Mouse (Mus musculus): ENCODE measurements around the gene Hsd17b14. TPM values are rescaled to one million over a fixed set of nuclear protein-coding genes. Genes with fewer than 3 reads are reported as not detected.

Gene Hsd17b14
- polyA plus RNA-seq, 2 experiments from 2014 or later = not detected

DNA sequence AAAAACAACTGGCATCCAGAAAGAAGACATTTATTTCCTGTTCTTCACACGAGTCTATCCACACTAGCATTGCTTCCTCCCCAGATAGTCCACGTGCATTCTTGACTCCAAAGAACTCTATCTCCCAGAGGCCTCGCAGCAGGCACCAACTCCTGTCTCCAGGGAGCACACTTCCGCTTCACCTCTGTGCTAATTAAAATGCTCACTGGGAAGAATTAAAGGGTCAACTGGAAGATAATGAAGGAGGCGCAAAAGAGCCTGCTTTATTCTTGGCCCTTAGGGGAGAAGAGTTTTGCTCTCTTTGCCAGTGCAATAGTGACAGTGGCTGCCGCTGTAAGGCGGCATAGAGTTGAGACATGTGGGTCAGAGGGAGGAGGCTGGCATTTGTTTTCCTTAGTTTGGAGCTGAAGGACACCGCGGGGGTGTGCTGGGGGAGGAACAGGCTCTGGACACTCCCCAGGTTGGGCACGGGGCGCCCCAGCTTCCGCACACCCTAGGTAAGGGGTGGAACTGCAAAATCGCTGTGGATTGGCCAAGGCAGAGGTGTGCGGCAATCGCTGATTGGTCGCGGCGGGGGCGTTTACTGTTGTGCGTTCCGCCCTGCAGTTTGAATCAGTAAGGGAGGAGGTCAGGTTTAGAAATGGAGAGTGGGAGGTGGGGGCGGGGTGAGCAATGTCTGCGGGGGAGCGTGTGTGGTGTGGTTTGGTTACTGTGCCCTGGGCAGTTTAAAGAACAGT, 13.3 kb downstream of the Hsd17b14 start:
- ATAC-seq = peak; percentile 97

- peak; percentile 4 for ATAC-seq
Observed at GRCm38 (mm10) chr7:45568601-45569473, 14.1 kb downstream of the Hsd17b14 start.

DNA sequence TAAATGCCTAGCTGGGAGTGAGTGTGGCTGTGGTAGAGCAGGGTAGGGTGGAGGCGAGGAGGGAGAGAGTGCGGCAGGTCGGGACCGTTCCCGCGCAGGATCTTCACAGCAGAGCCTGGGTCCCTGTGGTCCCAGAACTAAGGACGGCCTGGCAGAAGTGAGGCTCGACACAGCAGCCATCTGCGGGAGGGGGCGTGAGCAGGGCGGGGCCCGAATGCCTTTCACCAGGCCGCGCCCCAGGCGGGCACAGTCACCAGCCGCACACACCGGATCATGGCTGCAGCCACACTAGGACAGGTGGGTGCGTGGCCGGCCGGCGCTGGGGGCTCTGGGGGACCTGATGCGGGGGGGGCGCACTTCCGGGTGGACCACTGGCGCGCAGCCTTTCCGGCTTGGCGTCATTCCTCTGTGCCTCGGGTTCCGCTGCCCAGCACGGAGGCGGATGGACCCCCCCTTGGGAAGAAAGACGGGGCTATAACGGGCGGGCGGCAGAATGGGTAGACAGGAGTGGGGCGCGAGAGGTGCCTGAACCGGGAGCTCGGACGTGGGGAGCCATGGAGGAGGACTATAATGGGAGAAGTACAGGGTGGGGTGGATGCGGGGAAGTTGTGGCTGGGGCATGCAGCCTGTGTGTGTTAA, 15.5 kb downstream of the Hsd17b14 start, which contains the start of gene Bcat2:
Gene Bcat2, plus strand, starts transcription at position 51 of the 639 bp plus-strand sequence.
- ATAC-seq = peak; percentile 51

DNA sequence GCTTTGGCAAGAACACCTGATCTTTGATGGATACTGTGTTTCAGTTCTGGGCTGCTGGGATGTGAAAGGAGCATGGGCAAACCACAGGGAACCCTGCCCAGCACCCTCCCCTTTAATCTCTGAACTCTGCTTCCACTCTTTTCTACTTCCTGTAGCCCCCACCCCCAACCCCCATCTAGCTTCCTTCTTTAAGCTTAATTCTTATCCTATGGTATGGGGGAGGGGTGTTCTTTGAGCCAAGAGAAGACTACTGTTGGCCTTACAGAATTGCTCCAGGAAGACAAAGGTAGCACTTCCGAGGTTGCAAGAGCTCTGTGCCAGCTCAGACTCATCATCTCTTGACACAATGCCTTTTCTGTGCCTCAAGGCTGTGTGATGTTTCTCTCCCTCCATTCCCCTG, 17.3 kb downstream of the Hsd17b14 start:
- ATAC-seq = no peak

GRCm38 (mm10) chr7:45573954-45574353, 19.3 kb downstream of the Hsd17b14 start:
- ATAC-seq = no peak

GRCm38 (mm10) chr7:45574472-45575379, 20.0 kb downstream of the Hsd17b14 start:
- ATAC-seq = no peak

GRCm38 (mm10) chr7:45585923-45586322, 31.2 kb downstream of the Hsd17b14 start:
- ATAC-seq = no peak

- ATAC-seq = no peak
Observed at GRCm38 (mm10) chr7:45587631-45588592, 33.2 kb downstream of the Hsd17b14 start.

DNA sequence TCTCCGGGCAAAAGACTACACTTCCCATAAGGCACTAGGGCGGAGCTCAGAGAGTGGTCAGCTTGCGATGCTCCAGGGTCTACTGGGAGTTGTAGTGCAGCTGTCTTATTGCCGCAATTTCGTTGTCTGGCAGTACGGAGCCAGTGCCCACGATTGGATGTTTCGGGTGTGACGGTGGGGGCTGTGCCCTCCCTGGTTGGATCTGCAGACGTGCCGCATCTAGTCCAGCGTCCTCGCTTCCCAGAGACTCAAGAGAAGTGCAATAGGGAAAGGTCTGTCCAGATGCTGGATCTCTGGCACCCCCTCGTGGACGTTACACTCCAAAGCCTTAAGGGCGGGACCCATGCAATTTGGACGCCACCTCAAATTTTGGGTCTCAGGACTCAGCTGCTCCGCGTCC, 34.5 kb downstream of the Hsd17b14 start:
- peak; percentile 45 for ATAC-seq

DNA sequence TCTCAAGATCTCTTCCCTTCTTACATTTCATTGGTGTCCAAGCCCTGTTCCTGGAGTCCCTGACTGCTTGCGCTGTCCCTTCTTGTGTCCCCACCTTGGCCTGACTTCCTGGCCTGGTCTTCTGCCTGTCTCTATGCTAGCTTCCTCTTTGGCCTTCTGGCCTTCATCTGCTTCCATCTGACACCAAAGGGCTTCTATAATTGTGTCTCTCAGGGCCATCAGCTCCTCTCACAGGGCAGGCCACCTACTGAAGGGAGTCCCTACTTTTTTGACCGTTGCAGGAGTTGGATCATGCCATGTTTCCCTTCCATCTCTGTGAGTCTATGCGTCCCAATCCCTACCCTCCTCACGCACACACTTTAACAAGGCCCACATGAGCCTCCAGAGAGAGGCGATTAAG, 35.2 kb downstream of the Hsd17b14 start:
- no peak for ATAC-seq

GRCm38 (mm10) chr7:45590874-45591273, 36.2 kb downstream of the Hsd17b14 start:
- ATAC-seq = no peak

DNA sequence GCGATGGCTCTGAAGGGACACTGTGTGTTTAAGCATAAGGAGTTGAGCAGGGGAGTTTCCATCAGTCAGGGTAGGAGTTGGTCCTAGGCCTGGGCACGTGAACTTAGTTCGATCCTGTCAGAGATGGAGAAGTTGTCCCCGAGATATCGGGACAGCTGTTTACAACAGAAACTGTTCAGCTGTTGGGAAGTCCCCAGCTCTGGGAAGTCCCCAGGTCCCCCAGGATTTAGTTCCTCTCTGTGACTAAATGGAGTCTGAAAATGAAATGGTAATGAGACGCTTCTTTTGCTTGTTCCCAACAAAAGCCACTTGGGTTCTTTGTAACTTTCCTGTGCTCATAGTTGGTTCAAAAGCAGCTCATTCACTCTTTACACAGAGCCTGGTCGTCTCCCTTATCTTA, 37.2 kb downstream of the Hsd17b14 start:
- peak; percentile 67 for ATAC-seq

- ATAC-seq = peak; percentile 25
Observed at GRCm38 (mm10) chr7:45593118-45593815, 38.6 kb downstream of the Hsd17b14 start.

GRCm38 (mm10) chr7:45595176-45595575, 40.5 kb downstream of the Hsd17b14 start:
- no peak for ATAC-seq

DNA sequence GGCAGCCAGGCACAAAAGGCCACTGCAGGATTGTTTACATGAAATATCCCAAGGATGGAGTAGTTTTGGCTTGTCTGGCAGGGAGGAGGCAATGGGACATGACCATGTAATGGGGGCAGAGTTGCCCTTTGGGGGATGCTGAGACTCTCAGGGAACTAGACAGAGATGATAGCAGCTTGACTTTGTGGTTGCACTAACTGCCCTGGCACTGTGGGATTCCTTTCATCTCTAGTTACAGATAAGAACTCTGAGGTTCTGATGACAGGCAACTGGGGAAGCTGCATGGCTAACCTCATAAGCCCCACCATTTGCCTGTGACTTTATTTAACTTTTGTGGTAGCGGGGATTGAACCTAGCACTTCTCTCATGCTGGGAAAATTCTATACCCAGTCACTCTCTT, 41.4 kb downstream of the Hsd17b14 start:
- ATAC-seq = no peak

GRCm38 (mm10) chr7:45597013-45597412, 42.3 kb downstream of the Hsd17b14 start:
- no peak for ATAC-seq

GRCm38 (mm10) chr7:45597527-45597926, 42.8 kb downstream of the Hsd17b14 start:
- ATAC-seq = no peak

DNA sequence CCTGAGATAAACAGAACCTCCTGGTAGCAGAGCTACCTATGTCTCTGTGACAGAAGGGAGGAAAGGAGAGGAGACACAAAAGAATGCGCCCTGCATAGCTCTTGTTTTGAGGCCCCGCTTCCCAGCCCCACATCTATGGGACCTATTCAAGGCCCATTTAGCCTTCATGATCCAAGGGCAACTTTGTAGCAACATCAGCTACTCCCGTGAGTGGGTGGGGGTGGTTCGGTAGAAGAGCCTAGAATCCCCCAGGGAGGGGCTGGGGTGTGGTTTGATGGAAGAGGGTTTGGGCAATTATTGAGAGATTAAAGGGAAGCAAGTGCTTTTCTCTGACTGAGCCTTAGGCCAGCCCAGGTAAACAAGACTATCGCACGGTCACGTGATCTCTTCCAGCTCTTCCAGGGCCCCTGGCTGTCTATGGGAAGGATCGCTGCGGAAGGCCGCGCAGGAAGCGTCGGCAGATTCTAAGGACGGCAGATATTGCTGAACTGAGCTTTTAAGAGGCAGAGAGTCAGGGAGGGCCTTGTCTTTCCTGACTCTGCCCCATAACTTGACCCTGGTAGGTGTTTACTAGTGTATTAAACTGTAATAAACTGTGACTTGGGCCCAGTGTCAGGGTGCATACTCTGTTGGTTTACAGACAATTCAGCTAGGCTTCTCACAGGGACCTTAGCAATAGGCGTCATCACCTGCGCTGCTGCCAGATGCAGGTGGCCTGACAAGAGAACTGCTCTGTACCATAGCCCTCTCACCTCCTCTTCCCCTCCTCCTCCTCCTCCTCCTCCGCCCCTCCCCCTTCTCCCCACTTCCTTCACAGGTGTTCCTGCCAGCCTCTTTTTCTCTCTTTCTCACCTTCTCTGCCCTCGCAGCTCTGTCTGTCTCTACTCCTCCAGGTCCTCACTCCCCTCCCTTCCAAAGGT, 44.5 kb downstream of the Hsd17b14 start:
- no peak for ATAC-seq

DNA sequence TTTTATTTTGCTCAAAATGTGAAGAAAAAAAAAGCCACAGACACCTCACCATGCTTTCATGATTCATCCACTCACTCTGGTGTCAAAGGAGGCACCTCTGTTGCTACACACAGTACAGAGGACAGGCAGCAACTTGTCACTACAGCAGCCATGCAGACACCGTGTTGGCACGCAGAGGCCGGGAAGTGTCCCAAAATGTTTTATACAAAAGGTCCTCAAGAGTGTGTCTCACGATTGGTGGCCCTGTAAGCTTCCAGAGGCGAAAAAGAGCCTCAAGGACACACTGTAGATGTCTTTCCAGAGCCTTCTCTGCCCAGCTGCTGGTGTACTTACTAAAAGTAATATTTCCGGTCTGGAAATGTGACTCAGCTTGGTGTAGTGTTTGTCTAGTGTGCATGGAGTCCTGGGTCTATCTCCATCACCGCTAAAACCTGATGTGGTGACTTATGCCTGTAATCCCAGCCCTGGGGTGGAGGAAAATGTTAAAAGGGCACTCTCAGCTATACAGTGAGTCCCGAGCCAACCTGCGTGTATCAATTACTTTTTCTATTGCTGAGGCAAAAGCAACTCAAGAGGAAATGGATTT, 51.1 kb downstream of the Hsd17b14 start:
- no peak for ATAC-seq

Data from activated CD4-positive, CD25-positive, alpha-beta regulatory T cell, adult 4 months (primary cell).